Mouse (Mus musculus) liver, adult 2 months (tissue): ENCODE data around the gene Atp11a.

Source experiments
- CTCF ChIP-seq: fragments of 200-500 bp; IDR thresholded peaks from 2 replicates; pipeline ENCODE4 v1.5.1; 2011; ENCODE audit warnings: low read depth, low read length, control low read depth
- POLR2A ChIP-seq: fragments of 200-500 bp; IDR thresholded peaks from 2 replicates; pipeline ENCODE4 v1.6.1; 2011; ENCODE audit warnings: low read length, control low read depth; ENCODE audit not compliant: insufficient read depth; ENCODE audit errors: extremely low read depth

GRCm38 (mm10) chr8:12743390-12743789, 13.4 kb upstream of the Atp11a start:
- TF ChIP-seq CTCF (no peak), POLR2A (no peak)
